Mouse (Mus musculus) heart, embryonic 16.5 days (tissue): ENCODE data around the gene Srgap2. TPM values are rescaled to one million over a fixed set of nuclear protein-coding genes. Genes with fewer than 3 reads are reported as not detected.

Experiments
- ATAC-seq: fragments of 200-750 bp; cut with Nextera tagmentation; replicated peaks from 2 replicates; pipeline ENCODE4 v1.8.0; 2017; ENCODE audit warnings: moderate number of reproducible peaks; ENCODE audit not compliant: insufficient read depth, low FRiP score; ENCODE audit errors: extremely low read depth
- H3K27ac ChIP-seq: fragments of 300-500 bp; sonication (generic); 2 replicates; pipeline ENCODE4 v1.5.1; 2014; ENCODE audit warnings: mild to moderate bottlenecking, low read length, control low read depth, moderate library complexity
- H3K27me3 ChIP-seq: fragments of 300-500 bp; sonication (generic); 2 replicates; pipeline ENCODE4 v1.6.1; 2014; ENCODE audit warnings: low read length, mixed read lengths; ENCODE audit not compliant: control insufficient read depth, insufficient read depth
- H3K36me3 ChIP-seq: fragments of 300-500 bp; sonication (generic); 2 replicates; pipeline ENCODE4 v1.6.1; 2014; ENCODE audit not compliant: control insufficient read depth, insufficient read depth
- H3K4me1 ChIP-seq: fragments of 300-500 bp; sonication (generic); 2 replicates; pipeline ENCODE4 v1.6.1; 2014; ENCODE audit warnings: low read length, mixed read lengths; ENCODE audit not compliant: control insufficient read depth, insufficient read depth
- H3K4me2 ChIP-seq: fragments of 300-500 bp; sonication (generic); 2 replicates; pipeline ENCODE4 v1.6.1; 2014; ENCODE audit warnings: low read depth, mild to moderate bottlenecking, control low read depth, low read length
- H3K4me3 ChIP-seq: fragments of 300-500 bp; sonication (generic); 2 replicates; pipeline ENCODE4 v1.5.1; 2014; ENCODE audit warnings: mild to moderate bottlenecking, control low read depth, low read length
- H3K9ac ChIP-seq: fragments of 300-500 bp; sonication (generic); 2 replicates; pipeline ENCODE4 v1.6.1; 2014; ENCODE audit warnings: low read length, control low read depth
- H3K9me3 ChIP-seq: fragments of 300-500 bp; sonication (generic); replicated peaks from 2 replicates; pipeline ENCODE4 v1.6.1; 2016; ENCODE audit warnings: low read length; ENCODE audit not compliant: control insufficient read depth
- WGBS: fragments of 180-500 bp; shearing (Covaris S2); extraction: QIAGEN DNeasy Blood & Tissue Kit; methylation state at CpG from one replicate; pipeline ENCODE4 v1.1.7; 2014; 5-methylcytosine and 5-hydroxymethylcytosine counted together
- polyA plus RNA-seq: library from polyadenylated mRNA; unstranded; fragments of >200 nt; fragmentation: Nextera tagmentation; extraction: Ambion mirVana; gene quantifications from 2 replicates; pipeline ENCODE4 v1.2.1, GENCODE M21; 2015

The Srgap2 gene
- polyA plus RNA-seq, 1 experiment from 2014 or later: 16.6 TPM

DNA sequence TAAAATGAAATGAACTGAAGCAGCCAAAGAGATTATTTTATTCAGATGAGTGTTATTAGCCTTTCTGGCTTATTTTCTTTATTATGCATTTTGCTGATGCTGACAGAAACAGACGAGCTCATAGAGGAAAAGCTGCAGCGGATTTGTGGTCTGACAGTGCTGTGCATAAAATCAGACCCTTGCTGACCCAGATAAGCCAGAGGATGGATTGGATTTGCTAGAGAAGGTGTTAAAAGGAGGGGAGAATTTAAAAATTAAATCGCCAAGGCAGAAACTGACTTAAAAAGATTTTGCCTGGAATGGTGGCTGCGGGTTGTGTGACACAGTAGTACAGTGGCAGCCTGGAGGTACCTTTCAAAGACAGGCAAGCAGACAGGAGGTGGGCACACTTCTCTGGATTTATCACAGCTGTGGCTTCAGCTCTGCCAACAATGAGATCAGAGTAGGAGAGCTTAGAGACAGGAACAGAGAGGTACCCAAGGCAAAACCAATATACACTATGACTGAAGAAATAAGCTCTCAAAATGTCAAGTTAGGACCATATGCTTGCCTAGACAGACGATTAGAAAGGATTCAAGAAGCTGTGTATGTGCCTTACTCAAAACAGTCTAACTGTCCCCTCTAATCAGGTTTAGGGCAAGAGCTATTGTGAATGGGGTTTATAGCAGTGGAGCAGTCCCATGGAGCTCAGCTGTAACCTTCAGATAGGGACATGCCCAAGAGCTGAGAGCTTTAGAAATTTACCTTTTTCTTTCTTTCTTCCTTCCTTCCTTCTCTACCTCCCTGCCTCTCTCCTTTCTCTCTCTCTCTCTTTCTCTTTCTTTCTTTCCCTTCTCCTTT lies 109.1 kb downstream of the Srgap2 start:
- no peak for ATAC-seq
- 48% methylated on average over 5 of the region's 5 CpGs for WGBS
- peaks cover 46% of the 10 kb centered on the region for H3K4me1 ChIP-seq
- H3K9me3 ChIP-seq: no peaks in the 10 kb centered on the region
- no peaks in the 10 kb centered on the region for H3K27me3 ChIP-seq
- H3K4me3 ChIP-seq: no peak overlapping the region
- no peaks in the 10 kb centered on the region for H3K36me3 ChIP-seq
- H3K4me2 ChIP-seq: no peak overlapping the region
- H3K27ac ChIP-seq: peak overlapping the region; percentile 19
- no peak overlapping the region for H3K9ac ChIP-seq

DNA sequence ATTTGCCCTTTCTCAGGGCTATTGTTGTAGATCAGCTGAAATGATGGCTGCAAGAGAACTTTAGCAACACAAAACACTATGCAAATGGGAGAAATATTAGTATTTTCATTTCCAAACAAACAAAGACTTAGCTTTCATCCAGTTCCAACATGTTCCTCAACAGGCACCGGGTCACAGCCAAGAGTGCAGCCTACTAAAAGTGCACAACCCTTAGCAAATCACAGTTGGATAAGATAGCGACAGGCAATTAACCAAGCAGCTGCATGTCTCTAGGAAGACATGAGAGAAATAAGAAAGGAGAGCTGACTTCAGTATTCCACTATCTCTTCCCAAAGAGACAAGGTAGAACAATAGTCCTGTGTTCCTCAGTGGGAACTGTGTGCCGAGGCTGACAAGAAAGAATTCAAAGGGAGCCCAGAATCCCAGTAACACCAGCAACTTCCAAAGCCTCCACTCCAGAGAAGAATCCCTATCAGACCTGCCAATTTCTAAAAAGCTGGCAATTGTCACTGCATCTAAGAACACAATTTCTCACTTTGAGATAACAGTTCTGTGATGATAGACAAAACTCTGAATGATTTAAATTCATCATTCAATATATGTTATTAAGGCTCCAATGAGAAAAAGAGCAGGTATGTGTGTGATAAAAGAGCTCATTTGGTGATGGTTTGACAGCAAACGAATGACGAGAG lies 109.9 kb downstream of the Srgap2 start:
- Histone ChIP-seq H3K4me2 (no peak overlapping the region), H3K9me3 (no peaks in the 10 kb centered on the region)

DNA sequence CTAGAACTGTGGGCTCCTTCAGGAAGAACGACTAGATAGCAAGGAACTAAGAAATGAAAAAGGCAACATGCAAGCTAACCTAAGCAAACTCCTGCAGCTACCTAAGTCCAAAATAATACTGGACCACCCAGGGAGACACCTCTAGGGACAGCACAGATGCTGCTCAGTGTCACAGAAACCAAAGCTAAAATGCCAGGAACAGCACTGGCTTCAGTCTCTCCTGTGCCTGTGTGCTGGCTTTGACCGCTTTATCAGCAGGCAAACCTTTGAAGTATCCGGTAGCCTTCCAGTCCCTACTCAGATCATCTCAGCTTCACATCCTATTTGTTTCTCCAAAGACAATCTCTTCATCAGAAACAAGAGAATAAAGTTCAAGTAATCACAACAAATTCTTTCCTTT lies 123.6 kb downstream of the Srgap2 start:
- 53% methylated on average over 3 of the region's 3 CpGs for WGBS
- no peak for ATAC-seq

More for the DNA sequence above, 109.9 kb downstream of the Srgap2 start:
- WGBS: 41% methylated on average over 5 of the region's 5 CpGs
- Histone ChIP-seq H3K27ac (no peak overlapping the region), H3K4me1 (peaks cover 42% of the 10 kb centered on the region), H3K4me3 (no peak overlapping the region), H3K9ac (no peak overlapping the region), H3K36me3 (no peaks in the 10 kb centered on the region), H3K27me3 (no peaks in the 10 kb centered on the region)
- ATAC-seq: no peak

DNA sequence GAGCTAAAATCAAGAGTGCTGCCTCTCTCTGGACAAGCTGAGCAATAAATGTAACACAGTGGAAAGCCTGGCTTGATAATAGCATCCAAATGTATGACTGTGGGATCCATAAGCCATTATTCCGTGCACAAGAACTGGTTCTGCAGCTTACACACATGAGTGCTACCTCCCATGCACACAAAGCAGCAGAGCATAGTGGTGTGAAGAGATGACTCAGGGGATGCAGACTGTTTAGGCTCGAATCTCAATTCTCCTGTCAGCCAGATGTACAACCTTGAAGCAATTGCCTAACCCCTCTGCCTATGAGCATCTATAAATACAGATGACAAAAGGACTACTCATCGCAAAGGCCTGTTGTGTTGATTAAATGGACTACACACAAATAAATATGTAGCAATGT lies 126.3 kb downstream of the Srgap2 start:
- no peak overlapping the region for H3K9ac ChIP-seq
- H3K4me1 ChIP-seq: no peaks in the 10 kb centered on the region
- H3K27me3 ChIP-seq: no peaks in the 10 kb centered on the region
- H3K4me2 ChIP-seq: no peak overlapping the region
- WGBS: 80% methylated on average over 3 of the region's 3 CpGs
- no peak for ATAC-seq
- no peak overlapping the region for H3K4me3 ChIP-seq
- H3K9me3 ChIP-seq: no peaks in the 10 kb centered on the region
- no peak overlapping the region for H3K27ac ChIP-seq
- no peaks in the 10 kb centered on the region for H3K36me3 ChIP-seq

More for the DNA sequence above, 123.6 kb downstream of the Srgap2 start:
- Histone ChIP-seq H3K36me3 (no peaks in the 10 kb centered on the region), H3K4me1 (no peaks in the 10 kb centered on the region), H3K4me2 (no peak overlapping the region), H3K9me3 (no peaks in the 10 kb centered on the region), H3K27ac (no peak overlapping the region), H3K27me3 (no peaks in the 10 kb centered on the region), H3K9ac (no peak overlapping the region), H3K4me3 (no peak overlapping the region)

DNA sequence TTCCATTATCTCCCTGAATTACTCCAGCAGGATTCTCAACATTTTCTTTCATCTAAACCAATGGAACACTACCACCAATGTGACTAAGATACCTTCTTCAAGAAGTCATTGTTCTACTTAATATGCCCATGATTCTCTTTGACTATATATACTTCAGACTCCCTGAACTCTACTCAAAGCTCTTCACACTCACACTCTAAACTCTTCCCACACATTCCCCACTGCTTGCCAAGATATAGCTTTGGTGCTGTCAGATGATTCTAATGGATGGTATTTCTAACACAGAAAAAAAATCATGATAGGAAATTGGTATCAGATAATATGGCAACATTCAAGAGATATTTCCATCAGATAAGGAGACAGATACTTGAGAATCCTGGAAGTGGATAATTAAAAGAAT lies 129.0 kb downstream of the Srgap2 start:
- Histone ChIP-seq H3K27ac (no peak overlapping the region), H3K4me3 (no peak overlapping the region), H3K9ac (no peak overlapping the region), H3K27me3 (no peaks in the 10 kb centered on the region), H3K36me3 (peaks cover 6% of the 10 kb centered on the region; the same call in 1 of the 2 replicates), H3K4me2 (no peak overlapping the region), H3K9me3 (no peaks in the 10 kb centered on the region; the same call in 1 of the 2 replicates), H3K4me1 (no peaks in the 10 kb centered on the region)
- ATAC-seq: no peak

DNA sequence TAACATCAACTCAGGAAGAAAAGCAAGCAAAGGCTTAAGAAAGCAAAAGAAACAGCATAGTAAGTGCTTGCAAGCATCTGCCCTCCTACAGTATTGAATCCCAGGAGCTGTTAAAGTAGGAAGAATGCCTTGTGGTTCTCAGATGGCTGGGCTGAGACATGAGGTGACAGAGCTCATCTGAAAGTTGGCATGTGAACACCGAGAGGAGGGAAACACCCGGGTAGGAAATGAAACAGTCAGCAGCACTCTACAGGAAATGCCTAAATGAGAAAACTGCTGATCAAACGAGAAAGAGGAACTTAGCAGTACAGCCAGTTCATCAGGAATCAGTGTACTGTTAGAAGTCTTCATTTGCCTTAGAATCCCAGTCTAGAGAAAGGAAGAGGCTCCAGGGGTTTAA lies 142.7 kb downstream of the Srgap2 start:
- no peak overlapping the region for H3K4me2 ChIP-seq
- WGBS: 24% methylated on average over 3 of the region's 3 CpGs
- H3K4me1 ChIP-seq: peaks cover 27% of the 10 kb centered on the region
- no peaks in the 10 kb centered on the region for H3K27me3 ChIP-seq
- peak overlapping the region; percentile 19 for H3K27ac ChIP-seq
- ATAC-seq: no peak
- H3K9me3 ChIP-seq: no peaks in the 10 kb centered on the region
- no peak overlapping the region for H3K9ac ChIP-seq
- H3K4me3 ChIP-seq: no peak overlapping the region
- no peaks in the 10 kb centered on the region for H3K36me3 ChIP-seq

- peaks cover 38% of the 10 kb centered on the region for H3K4me1 ChIP-seq
- ATAC-seq: no peak
- H3K27ac ChIP-seq: no peak overlapping the region
- H3K4me3 ChIP-seq: no peak overlapping the region
- no peak overlapping the region for H3K9ac ChIP-seq
- no peaks in the 10 kb centered on the region for H3K36me3 ChIP-seq
- no peaks in the 10 kb centered on the region for H3K9me3 ChIP-seq
- H3K27me3 ChIP-seq: no peaks in the 10 kb centered on the region
- H3K4me2 ChIP-seq: no peak overlapping the region
- WGBS: 68% methylated on average over 2 of the region's 2 CpGs
Measured at GRCm38 (mm10) chr1:131382184-131382583, 145.0 kb downstream of the Srgap2 start.

DNA sequence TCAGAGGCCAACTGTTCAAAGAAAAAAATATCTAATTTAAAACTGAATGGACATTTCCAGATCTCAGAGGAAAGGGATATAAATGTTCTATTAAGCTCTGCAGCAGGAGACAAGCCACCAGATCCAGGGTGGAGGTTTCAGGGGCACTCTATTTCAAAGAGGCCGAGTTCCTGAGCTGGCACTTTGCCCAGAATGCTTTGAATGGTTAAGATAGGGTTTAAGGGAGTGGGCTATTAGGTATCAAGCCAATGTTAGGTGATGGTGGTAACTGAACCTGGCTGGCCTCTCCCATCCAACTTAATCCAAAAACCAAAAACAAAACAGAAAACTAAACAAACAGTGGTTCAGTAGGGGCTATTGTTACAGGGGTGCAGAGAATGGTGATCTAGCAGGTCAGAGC lies 146.9 kb downstream of the Srgap2 start:
- peak overlapping the region; percentile 58 for H3K27ac ChIP-seq
- 8% methylated on average over 1 of the region's 1 CpGs for WGBS
- H3K4me3 ChIP-seq: no peak overlapping the region
- peak; percentile 63; the same call in 1 of the 2 replicates for ATAC-seq
- no peak overlapping the region for H3K4me2 ChIP-seq
- H3K9ac ChIP-seq: no peak overlapping the region
- H3K9me3 ChIP-seq: no peaks in the 10 kb centered on the region
- peaks cover 38% of the 10 kb centered on the region for H3K4me1 ChIP-seq
- H3K27me3 ChIP-seq: no peaks in the 10 kb centered on the region
- no peaks in the 10 kb centered on the region for H3K36me3 ChIP-seq

GRCm38 (mm10) chr1:131378914-131379474 lies 148.2 kb downstream of the Srgap2 start:
- Histone ChIP-seq H3K36me3 (no peaks in the 10 kb centered on the region), H3K9me3 (no peaks in the 10 kb centered on the region), H3K4me1 (peaks cover 31% of the 10 kb centered on the region), H3K4me3 (no peak overlapping the region), H3K4me2 (peak overlapping the region; percentile 20; the same call in 1 of the 2 replicates), H3K27ac (peak overlapping the region; percentile 72), H3K9ac (no peak overlapping the region), H3K27me3 (no peaks in the 10 kb centered on the region)
- 13% methylated on average over 1 of the region's 1 CpGs for WGBS
- ATAC-seq: no peak
